Mouse (Mus musculus) mouse embryonic stem cell (cell line): Measurements from ENCODE around the gene Erg.

Experiments used
- in situ Hi-C, 2 experiments: fragments of 300-500 bp; cut with MboI; formaldehyde crosslinking; loops; 1 replicate in 1 of 2; 3 replicates in 1 of 2; pipeline ENCODE4 v1.14.3; 2019 to 2020; ENCODE audit warnings: low sequenced_read_pairs in 2 of 2, low pct_unique_long_range_greater_than_20kb in 1 of 2, mixed read lengths in 1 of 2; ENCODE audit not compliant: unreplicated experiment in 1 of 2

The Erg gene

DNA sequence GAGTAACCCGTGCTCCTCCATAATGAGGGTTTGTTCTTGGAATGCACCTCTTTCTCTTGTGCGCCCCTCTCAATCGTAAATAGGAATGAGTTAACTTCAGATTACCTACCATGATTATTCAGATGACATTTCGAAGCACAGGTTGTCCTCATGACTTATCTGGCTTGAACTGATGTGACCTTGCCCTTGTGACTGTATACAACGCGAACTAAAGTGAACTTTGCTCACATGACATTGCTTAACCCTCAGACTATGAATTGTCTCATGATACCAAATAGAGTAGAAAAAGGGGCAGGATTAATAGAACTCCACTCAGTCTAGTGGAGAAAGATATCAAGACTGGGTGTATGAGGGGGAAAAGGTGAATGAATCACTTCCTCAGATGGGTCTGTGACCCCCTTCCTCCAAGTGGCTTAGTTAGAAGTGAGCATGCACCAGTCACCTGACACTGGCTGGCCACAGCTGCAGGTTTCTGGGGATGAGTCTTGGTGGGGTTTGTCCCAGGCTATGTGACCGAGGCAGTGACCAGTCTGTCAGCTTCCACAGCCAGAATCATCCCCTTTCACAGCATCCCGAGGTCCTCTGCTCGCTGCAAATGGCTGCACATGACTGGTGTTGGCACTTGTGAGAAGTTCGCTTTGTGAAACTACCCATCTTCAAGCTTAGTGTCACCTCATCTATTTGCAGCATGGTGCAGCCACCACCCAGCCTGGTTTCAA, 89.7 kb downstream of the Erg start:
- in situ Hi-C loops: no loop called here

DNA sequence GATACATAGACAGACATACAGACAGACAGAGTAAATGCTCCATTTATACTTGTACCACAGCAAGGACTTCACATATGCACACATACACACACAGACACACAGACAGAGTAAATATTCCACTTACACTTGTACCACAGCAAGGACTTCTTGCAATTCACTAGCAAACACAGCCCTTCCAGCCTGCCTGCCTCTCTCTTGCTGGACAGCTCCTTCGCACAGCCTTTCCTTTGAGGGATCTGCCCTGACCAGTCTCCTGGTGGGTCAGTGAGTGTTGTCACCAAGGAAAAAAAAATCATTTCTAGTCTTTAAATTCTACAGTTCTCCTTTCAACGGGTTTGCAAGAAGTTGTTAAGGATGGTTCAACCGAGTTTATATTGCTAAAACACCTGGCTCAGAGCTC, 92.3 kb downstream of the Erg start:
- in situ Hi-C loops: no loop called here

DNA sequence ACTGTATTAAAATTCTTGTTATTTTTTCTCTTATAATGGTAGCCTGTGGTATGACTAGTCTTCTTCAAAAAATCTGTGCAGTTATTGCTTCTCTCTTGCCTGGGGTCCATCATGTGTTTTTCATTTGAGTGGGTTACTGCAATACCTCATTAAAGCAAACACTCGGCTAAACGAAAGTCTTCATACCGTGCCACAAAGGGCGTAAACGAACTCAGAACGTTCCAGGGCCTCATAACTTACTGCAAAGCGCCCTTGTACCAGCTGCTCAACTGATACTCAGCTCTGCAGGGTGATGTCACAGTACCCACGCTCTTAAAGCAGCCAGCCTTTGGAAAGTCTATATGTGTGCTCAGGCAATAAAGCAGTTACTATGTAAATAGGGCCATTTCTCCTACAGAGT, 93.1 kb downstream of the Erg start:
- in situ Hi-C loops: no loop called here

DNA sequence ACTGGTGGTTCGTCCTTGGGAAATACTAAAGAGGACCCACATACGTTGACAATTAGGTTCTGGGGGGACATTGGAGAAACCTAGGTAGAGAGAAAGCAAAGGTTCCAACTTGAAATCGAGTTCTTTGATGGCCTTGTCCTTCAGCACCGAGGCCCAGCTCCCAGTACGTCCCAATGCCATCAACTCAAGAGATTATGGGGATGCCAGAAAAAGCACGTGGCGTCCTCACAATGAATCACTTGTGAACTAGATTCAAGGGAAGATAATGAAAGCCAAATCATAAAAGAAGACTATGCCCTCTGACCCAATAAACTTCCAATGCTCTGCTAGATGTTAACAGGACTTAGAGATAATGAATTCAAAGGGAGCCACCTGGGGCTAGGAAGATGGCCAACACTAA, 94.2 kb downstream of the Erg start:
- in situ Hi-C loops: no loop called here

DNA sequence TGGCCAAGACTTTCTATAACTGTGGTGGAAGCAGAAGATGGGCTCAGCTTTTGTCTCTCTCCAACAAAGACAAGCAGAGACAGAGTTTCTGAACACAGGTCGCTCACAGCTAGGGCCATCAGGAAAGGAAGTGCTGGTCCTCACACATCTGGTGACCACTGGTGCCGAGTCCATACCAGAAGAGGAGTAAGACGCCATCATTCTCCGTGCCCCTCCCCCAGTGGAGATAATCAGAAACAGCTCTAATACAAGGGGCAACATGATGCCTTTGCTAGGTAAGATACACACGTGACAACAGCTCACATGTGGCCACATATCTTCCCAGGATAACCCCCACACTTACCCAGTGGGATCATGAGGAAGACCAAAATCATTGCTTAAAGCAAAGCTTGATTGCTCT, 96.0 kb downstream of the Erg start:
- in situ Hi-C loops: no loop called here

DNA sequence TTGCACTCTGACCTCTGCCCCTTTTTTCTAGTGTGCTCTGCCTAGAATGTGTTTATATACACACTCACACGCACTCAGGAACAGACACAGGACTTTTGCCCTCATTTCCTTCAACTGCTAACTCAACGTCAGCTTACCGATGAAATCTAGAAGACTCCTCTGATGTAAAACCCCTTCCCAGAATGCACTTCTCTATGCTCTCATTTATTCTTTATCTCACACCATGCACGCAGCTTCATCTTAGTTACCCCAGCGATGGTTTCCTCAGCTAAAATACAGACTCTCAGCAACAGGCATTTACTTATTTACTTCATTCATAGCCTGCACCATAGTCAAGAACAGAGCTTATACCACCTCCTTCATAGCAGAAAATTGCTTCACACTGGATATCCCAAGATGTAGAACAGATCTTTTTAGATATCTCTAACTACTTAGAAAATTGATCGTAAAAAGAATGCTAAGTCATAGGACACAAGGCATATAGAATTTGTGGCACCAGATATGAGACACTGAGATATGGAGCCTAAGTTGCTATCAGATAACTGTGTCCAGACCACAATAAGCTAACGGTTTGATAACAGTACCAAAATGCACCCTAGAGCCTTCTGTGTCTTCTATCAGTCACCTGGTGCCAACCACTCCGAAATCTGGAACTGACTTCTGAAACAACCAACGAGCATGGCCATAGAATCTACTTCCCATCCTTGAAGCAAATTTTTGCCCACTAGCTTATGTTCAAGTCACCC, 98.6 kb downstream of the Erg start:
- in situ Hi-C loops: no loop called here

DNA sequence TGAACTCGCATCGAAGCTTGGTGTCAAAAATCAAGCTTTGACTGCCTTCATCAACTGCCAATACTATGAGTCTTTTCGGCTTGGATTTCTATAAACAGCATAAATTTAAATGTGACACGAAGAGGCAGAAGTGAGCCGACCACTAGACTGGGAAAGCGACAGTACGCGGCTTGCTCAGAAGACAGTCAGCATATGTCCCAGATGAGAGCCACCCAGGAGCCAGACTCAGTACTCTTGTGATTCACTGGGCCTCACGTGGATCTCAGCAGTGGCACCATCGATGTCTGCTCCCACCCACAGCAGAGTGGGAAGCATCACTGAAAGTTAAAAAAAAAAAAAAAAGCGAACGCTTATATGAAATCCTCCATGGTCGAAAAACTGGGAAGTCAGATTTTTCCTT, 105.2 kb downstream of the Erg start:
- in situ Hi-C loops: no loop called here

DNA sequence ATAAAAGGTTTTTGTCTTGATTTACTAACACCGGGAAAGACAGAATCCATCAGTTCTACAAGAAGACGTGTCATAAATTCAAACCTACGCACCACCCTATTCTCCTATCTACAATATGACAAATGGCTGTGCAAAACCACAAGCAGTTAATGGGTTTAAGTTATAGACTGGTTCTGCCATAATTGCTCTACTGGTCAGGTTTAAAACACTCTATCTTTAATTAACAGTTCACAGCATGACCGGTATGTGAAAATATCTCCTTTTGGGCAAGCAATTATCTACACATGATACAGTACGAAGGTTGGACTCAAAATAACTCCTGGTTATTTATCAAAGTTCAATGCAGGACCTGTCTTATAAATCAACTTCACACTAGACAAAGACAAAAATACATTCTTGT, 107.8 kb downstream of the Erg start:
- in situ Hi-C loops: no loop called here

DNA sequence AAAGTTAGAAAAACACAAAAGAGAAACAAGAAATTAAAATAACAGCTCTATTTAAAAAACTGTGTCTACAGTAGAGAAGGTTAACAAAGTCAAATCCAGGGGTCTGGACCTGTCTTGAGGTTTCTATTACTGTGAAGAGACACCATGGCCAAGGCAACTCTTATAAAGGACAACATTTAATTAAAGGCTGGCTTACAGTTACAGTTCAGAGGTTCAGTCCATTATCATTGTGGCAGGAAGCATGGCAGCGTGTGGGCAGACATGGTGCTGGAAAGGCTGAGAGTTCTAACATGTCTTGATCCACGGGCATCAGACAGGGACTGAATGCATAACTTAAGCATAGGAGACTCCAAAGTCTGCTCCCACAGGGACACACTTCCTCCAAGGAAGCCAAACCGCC, 111.4 kb downstream of the Erg start:
- in situ Hi-C loops: no loop called here

DNA sequence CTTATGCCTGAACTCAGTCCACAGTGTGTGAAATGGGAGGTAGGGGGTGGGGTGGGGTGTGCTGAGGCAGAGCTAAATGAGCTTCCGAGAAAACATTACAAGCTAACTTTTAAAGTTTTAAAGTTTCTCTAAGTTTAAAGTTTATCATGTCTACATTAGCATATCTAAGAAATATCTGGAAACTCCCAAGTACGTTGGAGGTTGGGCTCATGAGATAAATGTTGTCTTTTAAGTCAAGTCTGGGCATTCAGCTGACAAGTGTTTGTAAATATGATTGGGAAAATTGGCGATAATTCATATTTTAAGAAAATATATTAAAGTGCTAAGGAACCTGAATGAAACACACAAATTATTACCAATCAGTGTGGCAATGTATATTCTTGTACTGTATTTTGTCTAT, 112.4 kb downstream of the Erg start:
- in situ Hi-C loops: no loop called here

DNA sequence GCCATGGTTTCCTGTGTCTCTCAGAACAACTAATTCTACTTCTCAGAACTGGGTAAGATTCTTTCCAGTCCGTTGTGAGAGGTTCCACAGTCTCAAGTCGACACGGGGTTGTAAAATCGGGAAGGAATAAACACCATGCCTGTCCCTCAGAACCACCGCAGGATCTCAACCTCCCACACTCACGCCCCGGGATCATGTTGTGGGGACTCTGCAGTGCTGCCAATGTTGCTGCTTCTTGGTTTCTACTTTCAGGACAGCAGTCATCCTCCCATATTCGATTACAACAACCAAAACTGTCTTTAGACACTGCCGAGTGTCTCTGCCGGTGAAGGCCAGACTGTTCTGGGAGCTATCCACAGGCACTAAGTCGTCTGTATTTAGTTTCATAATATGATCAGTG, 113.6 kb downstream of the Erg start:
- in situ Hi-C loops: no loop called here

DNA sequence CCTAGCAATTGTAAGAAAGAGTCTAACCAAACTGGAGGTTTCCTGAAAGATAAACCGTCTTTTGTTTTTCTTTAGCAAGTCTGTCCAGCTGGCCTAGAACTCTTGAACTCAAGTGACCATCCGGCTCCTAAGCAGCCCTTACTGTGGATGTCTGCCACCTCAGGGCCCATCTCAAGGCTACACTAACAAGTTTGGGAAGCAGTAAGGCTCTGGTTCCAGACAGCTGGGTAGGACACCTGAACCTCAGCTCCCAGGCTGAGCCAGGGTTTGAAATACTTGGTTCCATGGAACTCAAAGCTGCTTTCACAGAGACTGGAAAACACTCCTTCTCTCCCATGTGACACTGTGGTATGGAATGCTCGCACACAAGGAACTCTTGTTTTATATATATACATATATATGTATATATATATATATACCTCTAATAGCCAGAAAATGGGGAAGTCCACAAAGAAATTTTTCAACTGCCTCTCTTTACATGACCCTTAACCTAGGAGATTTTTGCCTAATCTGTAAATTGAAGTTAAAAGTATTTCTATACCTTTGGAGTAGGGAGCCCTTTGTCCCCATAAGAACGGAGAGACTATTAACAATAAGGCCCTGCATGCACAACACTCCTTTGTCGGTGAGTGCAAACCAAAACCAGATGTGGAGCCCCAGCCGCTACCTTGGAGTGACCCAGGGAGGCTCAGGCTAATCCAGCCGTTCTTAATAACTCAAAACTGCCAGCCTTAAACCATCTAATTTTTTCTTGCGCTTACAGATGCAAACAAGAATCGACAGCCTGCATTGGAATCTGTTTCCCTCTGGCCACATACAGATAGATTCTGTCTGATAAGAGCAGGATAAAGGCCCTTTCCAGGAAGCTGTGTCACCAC, 116.9 kb downstream of the Erg start:
- in situ Hi-C loops: loop anchor here in 1 of 2 experiments (10.0 kb wide), 1 partner anchor 105 kb away; no protein-coding TSS in a partner anchor

DNA sequence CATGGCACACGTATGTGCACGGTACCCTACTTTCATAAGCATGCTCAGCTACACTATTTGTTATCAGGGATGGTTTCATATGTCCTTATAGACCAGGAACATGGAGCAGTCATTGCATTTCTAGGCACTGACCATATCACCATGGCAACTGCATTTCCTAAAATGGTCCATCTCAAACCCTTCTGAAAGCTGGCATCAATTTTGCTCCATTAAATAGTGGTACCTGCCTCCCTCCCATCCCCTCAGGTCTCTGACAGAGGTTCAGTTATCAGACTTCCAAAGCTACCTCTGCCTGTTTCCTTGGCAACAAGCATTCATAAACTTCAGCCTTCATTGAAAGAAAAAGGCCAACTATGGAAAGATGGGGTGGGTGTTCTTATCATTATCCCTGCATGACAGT, 118.5 kb downstream of the Erg start:
- in situ Hi-C loops: loop anchor here in 1 of 2 experiments (10.0 kb wide), 1 partner anchor 107 kb away; no protein-coding TSS in a partner anchor

DNA sequence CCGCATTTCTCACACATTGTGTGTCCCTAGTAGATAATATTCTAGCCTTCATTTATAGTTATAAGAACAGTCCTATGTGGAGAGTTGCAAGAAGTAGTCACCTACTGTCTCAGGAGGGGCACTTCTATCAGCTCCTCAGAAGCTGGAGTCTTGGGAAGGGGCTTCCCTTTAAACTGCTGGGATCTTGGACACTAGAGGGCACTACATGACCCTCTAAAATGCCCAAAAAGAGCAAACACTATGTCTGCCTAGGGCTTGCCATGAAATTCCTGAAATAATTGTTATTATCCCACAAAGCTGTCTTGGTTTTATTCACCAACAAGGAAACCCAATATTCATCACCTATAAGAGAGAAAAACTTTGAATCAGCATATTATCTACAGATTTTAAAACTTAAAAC, 119.8 kb downstream of the Erg start:
- in situ Hi-C loops: loop anchor here in 1 of 2 experiments (10.0 kb wide), 1 partner anchor 108 kb away; no protein-coding TSS in a partner anchor

DNA sequence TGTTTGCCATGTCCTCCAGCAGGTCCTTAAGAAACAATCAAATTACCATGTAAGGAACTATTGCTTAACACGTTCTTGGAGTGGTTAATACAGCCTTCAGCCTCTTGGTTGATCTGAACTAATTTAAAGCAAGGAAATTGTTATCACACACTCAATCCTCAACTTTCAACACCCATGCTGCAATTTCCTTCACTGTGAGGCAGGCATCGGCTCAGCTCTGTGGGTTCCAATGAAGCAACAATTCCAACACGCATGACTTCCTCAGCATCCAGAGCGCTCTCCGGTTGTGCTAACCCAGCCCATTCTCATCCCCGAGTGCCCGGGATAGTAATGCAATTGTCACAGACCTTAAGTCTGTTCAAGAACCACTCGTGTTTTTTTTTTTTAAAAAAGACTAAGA, 121.8 kb downstream of the Erg start:
- in situ Hi-C loops: loop anchor here in 1 of 2 experiments (10.0 kb wide), 1 partner anchor 110 kb away; no protein-coding TSS in a partner anchor

DNA sequence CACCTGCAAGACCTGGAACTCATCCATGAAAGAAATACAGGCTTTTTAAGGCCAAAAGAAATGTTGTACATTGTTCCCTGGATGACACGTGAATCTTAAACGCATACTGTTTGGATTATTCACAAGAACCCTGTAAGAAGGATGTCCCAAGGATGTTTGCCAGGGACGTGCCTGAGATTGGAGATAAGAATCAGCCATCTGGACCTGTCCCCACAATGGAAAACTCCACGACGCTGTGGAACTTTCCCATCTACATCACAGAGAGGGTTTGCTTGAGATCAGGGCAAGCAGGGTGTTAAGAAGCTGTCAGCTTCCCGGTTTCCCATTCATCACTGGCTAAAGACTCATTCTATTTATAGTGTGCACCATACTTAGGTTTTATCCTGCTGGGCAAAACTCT, 122.6 kb downstream of the Erg start:
- in situ Hi-C loops: loop anchor here in 1 of 2 experiments (10.0 kb wide), 1 partner anchor 111 kb away; no protein-coding TSS in a partner anchor

DNA sequence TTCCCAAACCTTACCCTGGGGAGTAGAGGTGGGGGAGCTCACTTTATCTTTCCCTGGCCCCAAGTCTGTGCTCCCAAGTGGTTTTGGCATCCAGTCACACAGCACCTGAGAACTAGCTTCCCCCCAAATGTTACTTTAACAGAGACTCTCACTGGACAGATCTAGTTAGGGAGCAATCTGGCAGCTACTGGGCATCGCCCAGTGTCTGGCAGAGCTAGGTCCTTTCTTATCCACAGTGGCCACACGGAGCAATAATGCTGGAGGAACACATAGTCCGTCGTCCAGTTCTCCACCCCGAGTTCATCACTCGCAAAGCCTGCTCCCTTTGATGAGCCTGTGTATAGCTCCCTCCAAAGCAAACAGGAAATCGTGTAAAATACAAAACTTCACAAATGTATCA, 124.5 kb downstream of the Erg start:
- in situ Hi-C loops: loop anchor here in 1 of 2 experiments (10.0 kb wide), 1 partner anchor 113 kb away; no protein-coding TSS in a partner anchor

DNA sequence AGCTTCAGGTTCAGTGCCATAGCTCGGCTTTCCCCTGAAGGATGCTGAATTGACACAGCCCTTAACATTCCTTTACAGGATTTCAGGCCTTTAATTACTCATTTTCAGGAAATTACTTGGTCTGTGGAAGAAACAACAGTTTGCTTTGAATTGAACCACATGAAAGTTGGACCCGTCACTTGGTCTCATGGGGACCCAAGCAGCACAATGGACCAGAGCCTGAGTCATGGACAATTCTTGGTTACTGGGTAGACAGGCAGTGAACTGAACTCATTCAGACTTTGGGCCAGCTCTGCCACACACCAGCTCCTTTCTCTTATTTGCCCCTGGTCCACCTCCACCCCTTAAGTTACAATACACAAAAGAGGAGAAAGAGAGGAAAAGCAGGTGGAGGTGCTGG, 126.1 kb downstream of the Erg start:
- in situ Hi-C loops: loop anchor here in 1 of 2 experiments (10.0 kb wide), 1 partner anchor 114 kb away; no protein-coding TSS in a partner anchor

DNA sequence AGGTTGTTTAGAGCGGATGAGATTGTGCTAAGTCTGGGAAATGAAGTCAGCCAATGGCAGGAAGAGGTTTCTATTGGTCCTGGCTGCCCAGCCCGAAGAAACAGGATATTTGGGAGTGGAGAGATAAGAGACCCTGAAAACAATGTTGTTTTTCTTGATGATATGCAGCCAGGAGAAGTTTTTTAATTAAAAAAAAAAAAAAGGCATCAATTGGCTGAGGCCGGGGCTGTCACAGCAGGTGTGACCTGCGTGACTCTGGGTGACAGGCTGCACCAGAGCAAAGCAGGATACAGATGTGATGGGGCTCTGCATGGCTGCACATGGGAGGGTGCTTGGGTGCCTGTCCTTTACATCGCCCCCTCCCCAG, 127.1 kb downstream of the Erg start:
- in situ Hi-C loops: no loop called here
